Mouse (Mus musculus) heart, embryonic 11.5 days (tissue): ENCODE data around the gene Adamts1. TPM values are rescaled to one million over a fixed set of nuclear protein-coding genes. Genes with fewer than 3 reads are reported as not detected.
A peak's percentile ranks its signal among the peaks of the same experiment; 100 is the strongest.

ENCODE experiments used
- ATAC-seq: fragments of 200-750 bp; cut with Nextera tagmentation; replicated peaks from 2 replicates; pipeline ENCODE4 v1.8.0; 2017; ENCODE audit warnings: moderate library complexity; ENCODE audit not compliant: insufficient number of reproducible peaks, low FRiP score, low TSS enrichment
- H3K27ac ChIP-seq: fragments of 300-500 bp; sonication (generic); 2 replicates; pipeline ENCODE4 v1.5.1; 2014; ENCODE audit warnings: mild to moderate bottlenecking, low read depth, low read length
- H3K27me3 ChIP-seq: fragments of 300-500 bp; sonication (generic); 2 replicates; pipeline ENCODE4 v1.6.1; 2014; ENCODE audit warnings: mild to moderate bottlenecking, low read length, mixed read lengths; ENCODE audit not compliant: control insufficient read depth, insufficient read depth
- H3K36me3 ChIP-seq: fragments of 300-500 bp; sonication (generic); 2 replicates; pipeline ENCODE4 v1.6.1; 2014; ENCODE audit warnings: mild to moderate bottlenecking, low read length, moderate library complexity, mixed read lengths; ENCODE audit not compliant: control insufficient read depth, insufficient read depth
- H3K4me1 ChIP-seq: fragments of 300-500 bp; sonication (generic); 2 replicates; pipeline ENCODE4 v1.6.1; 2014; ENCODE audit warnings: low read length; ENCODE audit not compliant: control insufficient read depth, insufficient read depth
- H3K4me2 ChIP-seq: fragments of 300-500 bp; sonication (generic); 2 replicates; pipeline ENCODE4 v1.6.1; 2014; ENCODE audit warnings: mild to moderate bottlenecking, moderate library complexity
- H3K4me3 ChIP-seq: fragments of 300-500 bp; sonication (generic); 2 replicates; pipeline ENCODE4 v1.5.1; 2014; ENCODE audit warnings: low read depth, low read length
- H3K9ac ChIP-seq: fragments of 300-500 bp; sonication (generic); 2 replicates; pipeline ENCODE4 v1.6.1; 2014; ENCODE audit warnings: mild to moderate bottlenecking, low read depth, low read length, moderate library complexity
- H3K9me3 ChIP-seq: fragments of 300-500 bp; sonication (generic); replicated peaks from 2 replicates; pipeline ENCODE4 v1.6.1; 2016; ENCODE audit warnings: low read length; ENCODE audit not compliant: control insufficient read depth
- WGBS: fragments of 180-500 bp; shearing (Covaris S2); extraction: QIAGEN DNeasy Blood & Tissue Kit; methylation state at CpG from one replicate; pipeline ENCODE4 v1.1.7; 2014; ENCODE audit not compliant: insufficient replicate concordance; 5-methylcytosine and 5-hydroxymethylcytosine counted together
- polyA plus RNA-seq: library from polyadenylated mRNA; unstranded; fragments of >200 nt; fragmentation: Nextera tagmentation; extraction: Ambion mirVana; gene quantifications from 2 replicates; pipeline ENCODE4 v1.2.1, GENCODE M21; 2014

Adamts1 gene
- polyA plus RNA-seq, 1 experiment from 2014 or later = 46.6 TPM

DNA sequence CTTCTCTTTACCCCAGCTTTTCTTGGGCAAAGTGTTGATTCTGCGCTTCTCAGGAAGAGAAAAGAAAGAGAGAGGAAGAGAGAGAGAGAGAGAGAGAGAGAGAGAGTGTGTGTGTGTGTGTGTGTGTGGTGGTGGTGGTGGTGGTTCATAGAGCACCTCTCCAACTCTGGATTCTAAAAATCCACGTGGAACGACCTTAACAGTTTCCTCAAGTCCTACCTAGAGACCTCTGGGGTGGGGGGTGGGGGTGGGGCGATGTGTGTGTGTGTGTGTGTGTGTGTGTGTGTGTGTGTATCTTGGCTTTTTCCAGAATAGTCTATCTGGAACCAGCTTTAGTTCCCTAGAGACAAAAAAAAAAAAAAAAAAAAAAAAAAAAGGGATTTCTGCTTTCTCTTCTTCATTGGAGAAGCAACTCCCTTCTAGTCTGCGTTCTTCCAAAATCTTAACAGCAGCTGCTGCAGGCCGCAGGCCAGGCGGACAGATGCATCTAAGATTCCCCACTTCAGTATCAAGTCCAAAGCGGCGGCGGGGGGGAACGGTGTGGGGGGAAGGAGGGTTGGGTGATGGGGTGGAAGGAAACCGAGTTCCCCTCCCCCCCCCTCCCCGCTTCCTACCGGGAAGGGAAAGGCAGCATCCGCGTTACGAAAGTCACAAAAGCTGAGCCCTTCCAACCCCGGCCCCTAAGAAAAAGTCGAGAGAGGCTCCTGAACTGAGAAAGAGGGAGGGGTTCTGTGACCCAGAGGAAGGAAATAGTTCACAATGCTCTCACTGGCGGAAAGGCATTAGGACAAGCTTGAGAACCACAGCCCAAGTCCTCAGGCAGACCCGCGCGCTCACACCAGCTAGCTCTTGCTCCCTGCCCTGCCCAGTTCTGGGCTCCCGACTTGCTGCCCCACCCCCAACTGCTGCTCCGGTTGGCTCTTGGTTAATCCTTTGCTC is 969 bp upstream of the Adamts1 start:
- Histone ChIP-seq H3K4me2 (peak overlapping the region; percentile 79), H3K4me3 (peak overlapping the region; percentile 90), H3K9me3 (no peaks in the 10 kb centered on the region), H3K4me1 (peaks cover 7% of the 10 kb centered on the region; the same call in 1 of the 2 replicates), H3K27ac (peak overlapping the region; percentile 98), H3K9ac (peak overlapping the region; percentile 98), H3K27me3 (no peaks in the 10 kb centered on the region), H3K36me3 (no peaks in the 10 kb centered on the region; the same call in 1 of the 2 replicates)
- 0 out of 2 replicates have a peak, but pooled peaks have one; percentile 24 for ATAC-seq
- WGBS = under 1% methylated on average over 25 of the region's 25 CpGs

DNA sequence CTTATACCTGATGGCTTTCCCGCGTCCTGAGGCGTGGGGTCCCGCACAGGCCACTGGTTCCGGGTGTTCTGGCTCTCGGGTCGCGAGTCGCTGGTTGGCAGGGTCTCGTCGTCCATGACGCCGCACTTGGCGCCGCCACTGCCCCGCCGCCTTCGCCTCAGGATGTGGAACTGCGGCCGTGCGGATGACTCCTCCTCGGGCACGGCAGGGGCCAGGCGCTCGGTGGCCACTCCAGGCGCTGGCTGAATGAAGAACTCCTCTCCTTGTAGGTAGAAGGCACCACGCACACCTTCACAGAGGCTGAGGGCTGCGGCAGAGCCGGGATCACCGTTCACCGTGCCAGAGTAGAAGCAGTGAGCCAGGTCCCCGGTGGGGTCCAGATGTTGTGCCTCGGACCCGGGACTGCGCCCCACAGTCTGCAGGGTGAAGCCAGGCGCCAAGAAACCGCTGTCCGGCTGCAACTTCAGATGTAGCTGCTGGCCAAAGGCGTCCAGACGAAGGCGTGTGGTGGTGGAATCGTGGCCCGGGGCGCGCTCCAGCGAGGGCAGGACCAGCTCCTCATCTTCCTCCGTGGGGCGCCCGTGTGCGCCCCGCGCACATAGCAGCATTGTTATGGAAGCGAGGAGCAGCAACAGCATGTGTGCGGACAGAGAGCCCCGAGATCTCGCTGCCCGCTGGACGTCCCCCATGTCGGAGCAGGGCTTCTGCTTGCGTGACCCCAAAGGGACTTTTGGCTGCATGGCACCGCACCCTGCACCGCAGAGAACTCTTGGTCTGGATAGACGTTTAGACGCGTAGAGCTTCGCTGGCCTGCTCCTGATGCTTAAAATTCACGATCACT is 722 bp downstream of the Adamts1 start:
- under 1% methylated on average over 67 of the region's 67 CpGs for WGBS
- no peak; the same call in 1 of the 2 replicates for ATAC-seq

GRCm38 (mm10) chr16:85801252-85801651 is 1.7 kb downstream of the Adamts1 start:
- no peaks in the 10 kb centered on the region for H3K27me3 ChIP-seq
- H3K36me3 ChIP-seq = peaks cover 19% of the 10 kb centered on the region
- peak overlapping the region; percentile 90 for H3K4me3 ChIP-seq
- under 1% methylated on average over 23 of the region's 23 CpGs for WGBS
- H3K9me3 ChIP-seq = no peaks in the 10 kb centered on the region
- peak; percentile 71 for ATAC-seq
- H3K4me2 ChIP-seq = peak overlapping the region; percentile 79
- H3K4me1 ChIP-seq = peaks cover 9% of the 10 kb centered on the region
- peak overlapping the region; percentile 98 for H3K27ac ChIP-seq
- peak overlapping the region; percentile 98 for H3K9ac ChIP-seq

More for the DNA sequence above, 722 bp downstream of the Adamts1 start:
- Histone ChIP-seq H3K4me2 (peak overlapping the region; percentile 79), H3K9me3 (no peaks in the 10 kb centered on the region), H3K27ac (peak overlapping the region; percentile 98), H3K9ac (peak overlapping the region; percentile 98), H3K4me1 (peaks cover 9% of the 10 kb centered on the region), H3K27me3 (no peaks in the 10 kb centered on the region), H3K4me3 (peak overlapping the region; percentile 90), H3K36me3 (peaks cover 13% of the 10 kb centered on the region)

DNA sequence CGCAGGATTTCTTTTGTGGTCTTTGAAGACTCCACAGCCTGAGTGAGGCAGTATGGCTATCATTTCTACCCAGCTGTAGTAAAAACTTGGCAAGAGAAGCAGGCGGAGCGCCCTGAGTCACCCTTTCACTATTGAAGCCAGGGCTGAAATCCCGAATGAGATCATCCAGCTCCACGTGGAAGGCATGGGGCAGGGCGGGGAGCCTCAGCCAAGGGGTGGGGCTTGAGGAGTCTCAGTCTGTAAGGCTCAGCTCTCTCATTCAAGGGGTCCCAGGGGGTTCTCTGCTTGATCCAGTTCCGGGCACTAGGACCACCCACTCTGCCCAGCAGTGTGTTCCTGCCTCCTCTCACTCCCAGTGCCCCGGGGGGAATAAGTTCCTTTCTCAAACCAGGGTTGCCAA is 2.2 kb downstream of the Adamts1 start:
- peak overlapping the region; percentile 79 for H3K4me2 ChIP-seq
- no peaks in the 10 kb centered on the region for H3K27me3 ChIP-seq
- peaks cover 23% of the 10 kb centered on the region for H3K36me3 ChIP-seq
- peak overlapping the region; percentile 98 for H3K27ac ChIP-seq
- H3K4me1 ChIP-seq = peaks cover 9% of the 10 kb centered on the region
- peak overlapping the region; percentile 90 for H3K4me3 ChIP-seq
- WGBS = 4% methylated on average over 8 of the region's 8 CpGs
- H3K9ac ChIP-seq = peak overlapping the region; percentile 98
- peak; percentile 79 for ATAC-seq
- H3K9me3 ChIP-seq = no peaks in the 10 kb centered on the region

GRCm38 (mm10) chr16:85799971-85800370 is 2.9 kb downstream of the Adamts1 start:
- H3K4me1 ChIP-seq = peaks cover 9% of the 10 kb centered on the region
- H3K27me3 ChIP-seq = no peaks in the 10 kb centered on the region
- H3K27ac ChIP-seq = no peak overlapping the region
- peaks cover 30% of the 10 kb centered on the region for H3K36me3 ChIP-seq
- peak overlapping the region; percentile 79 for H3K4me2 ChIP-seq
- no peak for ATAC-seq
- no peaks in the 10 kb centered on the region for H3K9me3 ChIP-seq
- peak overlapping the region; percentile 44; the same call in 1 of the 2 replicates for H3K9ac ChIP-seq
- 55% methylated on average over 9 of the region's 9 CpGs for WGBS
- peak overlapping the region; percentile 90 for H3K4me3 ChIP-seq

DNA sequence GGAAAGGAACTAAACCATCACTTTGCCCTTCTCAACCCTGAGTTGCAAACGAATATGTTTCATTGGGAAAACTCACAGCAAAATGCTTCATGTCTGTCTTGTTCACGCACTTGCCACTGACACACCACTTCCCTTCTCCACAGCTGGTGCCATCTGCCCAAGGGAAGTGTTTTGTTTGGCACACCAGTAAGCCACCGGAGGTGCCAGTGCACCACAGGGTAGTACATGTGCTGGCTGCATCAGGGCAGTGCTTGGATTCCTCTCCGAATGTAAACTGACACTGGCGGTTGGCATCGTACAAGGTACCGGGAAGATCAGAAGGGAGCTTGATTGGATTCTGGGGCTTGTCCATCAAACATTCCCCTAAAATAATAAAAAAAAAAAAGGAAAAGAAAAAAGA is 4.6 kb downstream of the Adamts1 start:
- no peaks in the 10 kb centered on the region for H3K9me3 ChIP-seq

GRCm38 (mm10) chr16:85797161-85797560 is 5.8 kb downstream of the Adamts1 start:
- peaks cover 9% of the 10 kb centered on the region for H3K4me1 ChIP-seq
- ATAC-seq = no peak
- H3K36me3 ChIP-seq = peaks cover 37% of the 10 kb centered on the region
- no peaks in the 10 kb centered on the region for H3K9me3 ChIP-seq
- no peak overlapping the region for H3K27ac ChIP-seq
- 90% methylated on average over 4 of the region's 4 CpGs for WGBS
- H3K4me2 ChIP-seq = no peak overlapping the region
- H3K9ac ChIP-seq = no peak overlapping the region
- no peaks in the 10 kb centered on the region for H3K27me3 ChIP-seq
- H3K4me3 ChIP-seq = no peak overlapping the region

More for the DNA sequence above, 4.6 kb downstream of the Adamts1 start:
- H3K36me3 ChIP-seq = peaks cover 37% of the 10 kb centered on the region
- no peak overlapping the region for H3K4me2 ChIP-seq
- 91% methylated on average over 7 of the region's 7 CpGs for WGBS
- H3K27me3 ChIP-seq = no peaks in the 10 kb centered on the region
- H3K4me3 ChIP-seq = no peak overlapping the region
- ATAC-seq = no peak
- peaks cover 9% of the 10 kb centered on the region for H3K4me1 ChIP-seq
- H3K27ac ChIP-seq = no peak overlapping the region
- no peak overlapping the region for H3K9ac ChIP-seq

DNA sequence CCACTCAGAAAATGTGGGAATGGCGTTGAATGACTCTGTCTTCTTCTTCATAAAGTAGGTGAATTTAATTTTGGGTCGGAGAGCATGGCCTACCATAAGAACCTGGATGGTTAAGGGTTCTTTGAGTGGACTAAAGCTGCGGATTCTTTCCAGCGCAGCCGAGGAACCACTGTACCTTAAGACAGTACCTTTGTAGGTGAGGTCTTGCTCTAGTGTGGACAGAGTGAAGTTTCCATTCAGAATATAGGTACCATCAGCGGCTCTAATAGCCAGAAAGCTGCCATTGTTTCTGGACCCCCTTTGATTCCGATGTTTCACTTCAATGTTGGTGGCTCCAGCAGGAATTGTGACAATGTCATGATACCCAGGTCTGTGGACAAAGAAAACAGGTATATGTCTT is 7.2 kb downstream of the Adamts1 start:
- Histone ChIP-seq H3K27me3 (no peaks in the 10 kb centered on the region), H3K27ac (no peak overlapping the region), H3K9me3 (no peaks in the 10 kb centered on the region), H3K9ac (no peak overlapping the region), H3K4me2 (no peak overlapping the region), H3K4me3 (no peak overlapping the region), H3K36me3 (peaks cover 37% of the 10 kb centered on the region), H3K4me1 (peaks cover 9% of the 10 kb centered on the region)
- no peak for ATAC-seq
- WGBS = 90% methylated on average over 7 of the region's 7 CpGs
